8 mouse cellular contexts compared by ENCODE assay signal in the genomic region with DNA sequence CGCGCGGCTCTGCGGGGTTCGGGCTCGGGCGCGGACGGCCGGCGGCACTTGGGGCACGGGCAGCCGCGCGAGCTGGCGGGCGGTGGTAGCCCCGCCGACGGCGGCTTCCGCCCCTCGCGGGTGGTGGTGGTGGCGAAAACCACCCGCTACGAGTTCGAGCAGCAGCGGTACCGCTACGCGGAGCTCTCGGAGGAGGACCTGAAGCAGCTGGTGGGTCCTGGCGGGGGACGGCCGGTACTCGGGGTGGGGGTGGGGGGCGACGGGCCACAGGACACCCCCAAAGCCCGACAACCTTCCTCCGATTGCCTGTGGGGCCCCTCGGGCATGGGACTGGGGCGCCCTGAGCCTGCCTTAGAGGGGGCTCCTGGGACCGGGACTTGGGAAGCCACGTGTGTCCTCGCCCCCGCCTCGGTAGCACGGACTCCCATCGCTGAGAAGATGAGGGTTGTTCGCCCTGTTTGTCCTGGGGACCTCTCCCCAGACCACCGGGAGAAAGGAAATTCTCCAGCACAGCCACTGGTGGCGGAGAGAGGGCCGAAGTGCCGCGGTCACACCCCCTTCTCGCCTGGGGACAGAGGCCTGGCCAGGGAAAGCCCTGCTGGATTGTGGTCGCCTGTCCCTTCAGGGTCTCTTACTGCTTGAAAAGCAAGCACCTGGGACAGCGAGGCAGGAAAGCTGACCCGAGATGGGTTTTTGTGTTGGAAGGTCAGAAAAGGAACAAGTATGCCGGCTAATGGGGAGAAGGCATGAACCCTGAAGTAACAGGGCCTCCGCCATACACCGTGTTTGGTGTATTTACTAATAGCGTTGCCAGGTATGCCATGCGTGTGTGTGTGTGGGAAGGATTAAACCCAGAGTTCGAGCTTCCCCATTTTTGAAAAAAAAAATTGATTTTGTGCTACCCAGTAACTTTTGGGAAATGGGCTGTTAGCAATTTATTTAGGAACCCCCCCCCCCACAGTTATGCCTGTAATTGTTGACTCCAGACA. TPM values are rescaled to one million over a fixed set of nuclear protein-coding genes. Genes with fewer than 3 reads are reported as not detected.
DNase-seq lines count a peak whose midpoint lies in the region; ATAC-seq lines count a peak whose summit lies in the region.

No protein-coding gene starts in this region.

- peak overlapping the region; percentile 82 for H3K4me2 ChIP-seq in liver, embryonic 12.5 days

- H3K9me3 ChIP-seq in liver, embryonic 12.5 days (replicated peaks), result no peaks in the 10 kb centered on the region

- H3K36me3 ChIP-seq in liver, embryonic 12.5 days, result peaks cover 21% of the 10 kb centered on the region

- WGBS in liver, embryonic 12.5 days (ENCODE audit: insufficient replicate concordance), result under 1% methylated on average over 64 of the region's 66 CpGs

- H3K27ac ChIP-seq in liver, embryonic 12.5 days, result peak overlapping the region; percentile 100

- no peaks in the 10 kb centered on the region for H3K27me3 ChIP-seq in liver, embryonic 12.5 days (replicated peaks)

- peak overlapping the region; percentile 99 for H3K4me3 ChIP-seq in liver, embryonic 12.5 days

- 0 out of 2 replicates have a peak, but pooled peaks have one; percentile 3 for ATAC-seq in granulocyte monocyte progenitor cell, adult 5-6 weeks (replicated peaks; ENCODE audit: poor library complexity, severe bottlenecking)
- no peak for ATAC-seq in liver, embryonic 12.5 days

- H3K9ac ChIP-seq in liver, embryonic 12.5 days, result peak overlapping the region; percentile 100

- H3K4me1 ChIP-seq in liver, embryonic 12.5 days, result peaks cover 53% of the 10 kb centered on the region

- peak; percentile 46 to 50 for DNase-seq in thymus, adult 18-20 months
- no peak for DNase-seq in thymus, postnatal 0 days (ENCODE audit: low spot score)
- peak; percentile 38 to 43 for DNase-seq in cerebellum, postnatal 36 days
- peak; percentile 46 for DNase-seq in kidney, adult 11 months
- peak; percentile 74 for DNase-seq in neural tube, embryonic 10.5 days (ENCODE audit: extremely low spot score, low spot score)
- DNase-seq in testis, postnatal 10 days (ENCODE audit: low spot score), result peak; percentile 68

RNA-seq across cellular contexts. Expression of a gene that starts 0.8 kb away (rescaled TPM):
- polyA plus RNA-seq in thymus, postnatal 0 days (2015; fragmentation: Nextera tagmentation; extraction: Ambion mirVana), result 15.4 and 17.6 TPM in 2 replicates
- total RNA-seq in granulocyte monocyte progenitor cell, adult 5-6 weeks (2014; fragmentation: Nextera tagmentation), result 31.8 and 52.6 TPM in 2 replicates
- total RNA-seq in granulocyte monocyte progenitor cell, adult 5-6 weeks (2017), result 57.9 and 63.5 TPM in 2 replicates
- polyA plus RNA-seq in liver, embryonic 12.5 days (2016; fragmentation: Nextera tagmentation; extraction: Ambion mirVana), result 139 and 143 TPM in 2 replicates
